Mouse (Mus musculus) thymus, adult 2 months (tissue): Measurements from ENCODE around the gene Mfsd12.

Experiments
- CTCF ChIP-seq: fragments of 200-500 bp; IDR thresholded peaks from 2 replicates; pipeline ENCODE4 v1.5.1; 2012; ENCODE audit warnings: mild to moderate bottlenecking, control low read depth, low read length, moderate library complexity, borderline replicate concordance; ENCODE audit not compliant: control insufficient read depth, poor library complexity, insufficient read depth; ENCODE audit errors: extremely low read depth
- POLR2A ChIP-seq: fragments of 200-500 bp; IDR thresholded peaks from 2 replicates; pipeline ENCODE4 v1.6.1; 2012; ENCODE audit warnings: mild to moderate bottlenecking, low read length, control low read depth, moderate library complexity; ENCODE audit not compliant: control insufficient read depth, poor library complexity, insufficient read depth; ENCODE audit errors: extremely low read depth

- TF ChIP-seq CTCF (no peak), POLR2A (peak; percentile 26; the same call in 1 of the 2 replicates)
Measured at GRCm38 (mm10) chr10:81329194-81329975, 27.9 kb upstream of the Mfsd12 start.
